Mouse (Mus musculus): ENCODE measurements around the gene Zfp777.

Gene Zfp777

DNA sequence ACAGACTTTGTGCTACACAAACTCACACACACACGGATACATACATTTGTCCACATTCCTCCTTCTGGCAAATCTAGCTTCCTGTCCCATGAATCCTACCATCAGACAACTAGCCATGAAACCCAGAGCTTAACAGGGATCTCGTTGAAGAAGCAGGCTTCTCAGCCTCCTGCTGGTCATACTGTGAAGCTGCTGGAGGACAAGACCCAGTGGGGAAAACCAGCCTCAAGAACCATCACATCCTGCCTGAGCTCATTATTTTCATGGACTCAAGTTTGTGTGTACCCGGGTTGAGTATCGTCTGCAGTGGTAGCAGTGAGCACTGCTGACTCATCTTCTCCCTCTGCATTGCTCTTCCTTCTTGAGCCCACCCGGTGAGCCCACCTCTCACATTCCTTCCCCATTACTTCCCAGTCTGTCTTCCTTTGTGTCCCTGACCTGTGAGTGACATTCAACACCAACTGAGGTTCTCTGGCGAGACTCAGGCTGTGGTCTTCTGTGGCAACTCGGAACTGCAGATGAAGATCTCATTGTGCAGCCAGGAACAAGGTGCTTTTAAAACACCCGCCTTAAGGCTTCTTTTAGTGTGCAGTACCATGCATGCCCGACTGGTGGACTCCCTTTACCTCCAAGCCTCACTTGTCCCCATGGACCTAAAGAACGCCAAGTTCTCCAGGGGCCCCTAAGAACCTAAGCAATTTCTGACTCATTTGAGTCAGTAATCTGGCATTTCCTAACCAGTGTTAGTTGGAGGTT is 22.6 kb downstream of the Zfp777 start:
- no peak for DNase-seq (ENCODE audit: low spot score in 2 of 2)

DNA sequence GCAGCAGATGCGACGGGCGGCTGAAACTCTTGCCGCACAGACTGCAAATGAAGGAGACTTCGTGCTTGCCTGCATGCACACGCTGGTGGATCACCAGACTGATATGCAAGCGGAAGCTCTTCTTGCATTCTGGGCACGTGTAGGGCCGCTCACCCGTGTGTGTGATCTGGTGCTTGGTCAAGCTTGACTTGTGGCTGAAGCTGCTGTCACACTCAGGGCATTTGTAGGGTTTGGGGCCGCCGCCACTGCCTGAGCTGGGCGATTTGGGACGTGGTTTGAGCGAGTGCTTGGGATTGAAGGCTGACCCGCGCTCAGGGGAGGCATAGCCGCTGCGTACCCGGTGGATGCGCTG is 23.7 kb downstream of the Zfp777 start:
- DNase-seq (ENCODE audit: low spot score in 2 of 2): no peak

DNA sequence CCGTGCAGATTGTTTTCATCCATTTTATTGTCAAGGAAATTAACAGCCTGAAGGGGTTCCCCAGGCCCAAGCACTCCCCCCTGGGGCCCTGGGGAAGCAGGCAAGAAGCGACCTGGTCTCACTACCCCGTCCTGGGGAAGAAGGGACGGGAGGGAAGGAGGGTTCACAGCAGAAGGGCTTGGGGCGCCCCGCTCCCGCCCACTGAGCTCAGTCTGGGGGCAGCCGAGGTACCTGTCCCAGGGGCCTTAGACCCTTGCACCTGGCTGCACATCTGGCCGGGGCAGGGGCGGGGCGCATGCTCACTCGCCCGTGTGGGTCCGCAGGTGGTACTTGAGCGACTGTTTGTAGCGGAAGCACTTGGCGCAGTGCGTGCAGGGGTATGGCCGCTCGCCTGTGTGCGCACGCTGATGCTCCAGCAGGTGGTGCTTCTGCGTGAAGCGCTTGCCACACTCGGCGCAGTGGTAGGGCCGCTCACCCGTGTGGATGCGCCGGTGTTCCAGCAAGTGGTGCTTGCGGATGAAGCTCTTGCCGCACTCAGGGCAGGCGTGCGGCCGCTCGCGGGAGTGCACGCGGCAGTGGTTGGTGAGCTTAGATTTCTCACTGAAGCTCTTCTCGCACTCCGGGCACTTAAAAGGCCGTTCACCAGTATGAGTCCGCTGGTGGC is 24.2 kb downstream of the Zfp777 start:
- DNase-seq (ENCODE audit: low spot score in 2 of 2): no peak

DNA sequence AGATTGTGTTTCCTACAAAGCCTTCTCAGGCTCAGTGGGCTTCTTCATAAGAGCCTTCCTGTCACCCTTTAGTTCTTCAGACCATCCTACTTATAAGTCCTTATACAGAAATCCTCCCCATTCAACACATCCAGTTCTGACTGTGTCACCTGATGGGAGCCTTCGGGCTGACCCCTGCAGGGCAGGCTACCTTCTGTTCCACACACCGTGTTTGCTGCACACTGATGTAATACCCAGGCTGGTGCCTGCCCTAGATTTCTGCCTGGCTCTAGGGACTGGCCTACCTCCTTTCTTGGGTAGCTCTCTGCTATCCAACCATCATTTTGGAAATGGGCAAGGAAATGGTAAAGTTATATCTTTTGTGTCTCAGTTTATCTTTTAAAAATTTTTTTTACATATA is 26.0 kb downstream of the Zfp777 start:
- DNase-seq (ENCODE audit: low spot score in 2 of 2): no peak

DNA sequence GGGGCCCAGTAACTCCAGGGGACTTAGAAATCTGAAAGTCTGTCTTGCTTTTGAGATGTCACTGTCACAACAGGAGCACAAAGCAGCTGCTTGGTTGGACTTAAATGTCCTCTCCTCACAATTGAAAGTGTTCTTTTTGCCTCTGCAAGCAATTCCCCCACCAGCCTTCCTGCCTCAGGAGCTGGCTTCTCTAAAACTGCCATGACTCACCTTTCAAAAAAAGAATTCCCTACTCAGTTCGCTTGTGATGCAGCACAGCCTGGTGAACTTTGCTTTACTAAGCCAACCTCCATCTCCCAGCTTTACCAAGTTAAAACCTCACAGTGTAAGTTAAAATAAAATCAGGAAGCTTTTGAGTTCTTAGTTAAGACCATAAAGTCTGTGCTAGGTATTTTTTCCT is 27.0 kb downstream of the Zfp777 start:
- DNase-seq (ENCODE audit: low spot score in 2 of 2): no peak

DNA sequence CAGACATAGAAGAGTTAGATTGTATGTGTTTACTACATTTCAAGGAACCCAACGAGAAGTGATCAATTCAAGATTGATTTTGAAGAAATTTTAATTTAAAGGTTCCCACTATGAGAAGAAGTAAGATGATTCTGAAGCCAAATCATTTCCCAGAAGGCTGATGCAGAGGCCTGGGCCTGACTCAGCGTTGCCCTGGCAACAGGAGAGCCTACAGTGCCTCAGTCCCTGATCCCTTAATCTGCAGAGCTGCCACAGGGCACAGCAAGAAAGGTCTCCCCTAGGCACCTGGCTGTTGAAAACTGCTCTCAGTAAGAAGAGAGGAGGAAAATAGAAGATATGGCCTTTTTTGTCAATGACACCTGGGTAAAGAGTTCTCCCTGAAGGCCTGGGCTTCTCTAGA is 28.7 kb downstream of the Zfp777 start:
- peak; percentile 46 to 58 for DNase-seq (ENCODE audit: low spot score in 2 of 2)

DNA sequence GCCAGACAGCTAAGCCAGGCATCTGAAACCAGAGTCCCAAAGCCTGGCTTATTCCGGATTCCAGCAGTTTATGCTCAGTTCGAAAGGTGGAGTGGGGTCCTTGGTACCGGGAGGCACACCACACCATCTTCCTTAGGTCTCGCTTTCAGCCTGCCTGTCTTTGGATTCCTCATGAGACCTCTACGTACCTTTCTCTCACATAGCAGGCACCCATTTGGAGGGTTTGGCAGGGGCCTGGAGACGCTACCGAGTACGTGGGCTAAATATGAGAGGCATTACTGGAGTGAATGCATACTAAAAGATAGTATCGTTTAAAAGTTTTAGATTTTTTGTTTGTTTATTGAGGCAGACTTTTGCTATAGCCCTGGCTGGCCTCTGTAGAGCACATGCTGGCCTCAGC is 31.9 kb downstream of the Zfp777 start:
- DNase-seq (ENCODE audit: low spot score in 2 of 2): no peak

DNA sequence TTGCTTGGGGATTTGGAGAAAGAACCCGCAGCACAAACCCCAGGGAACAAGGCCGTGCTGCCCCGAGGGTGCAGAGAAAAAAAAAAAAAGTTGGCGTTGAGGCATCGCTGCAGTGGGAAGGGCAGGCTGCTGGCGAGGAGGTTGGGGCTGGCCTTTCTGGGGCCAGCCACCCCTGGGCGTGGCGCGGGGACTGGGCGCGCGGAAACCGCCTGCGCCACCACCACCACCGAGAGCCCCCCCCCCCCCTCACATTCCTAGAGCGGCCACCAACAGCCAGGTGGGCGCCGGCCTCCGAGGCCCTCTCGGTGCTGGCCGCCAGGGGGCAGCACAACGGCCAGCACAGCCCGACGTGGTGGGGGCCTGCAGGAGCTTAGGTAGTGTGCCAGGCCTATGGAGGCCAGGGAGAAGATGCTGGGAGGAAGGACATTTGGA is 32.6 kb downstream of the Zfp777 start:
- peak in 1 of 2 experiments; percentile 45 for DNase-seq (ENCODE audit: low spot score in 2 of 2)

DNA sequence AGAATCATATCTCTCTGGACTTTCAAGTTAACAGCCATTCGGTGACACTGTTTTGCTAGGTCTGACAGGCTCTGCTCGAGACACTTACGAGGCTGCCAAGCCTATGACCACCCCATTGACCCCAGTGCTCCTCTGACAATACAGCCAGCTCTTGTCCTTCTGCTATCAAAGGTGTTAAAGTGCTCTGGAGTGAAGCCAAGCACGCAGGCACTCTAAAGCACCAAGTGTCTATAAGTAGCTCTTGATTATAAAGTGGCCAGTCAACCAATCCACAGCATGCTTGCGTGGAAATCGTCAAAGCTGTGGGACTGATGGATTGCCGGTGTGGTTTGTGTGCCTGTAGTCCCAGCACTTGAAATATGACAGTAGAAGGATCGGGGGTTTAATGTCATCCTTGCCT is 38.0 kb downstream of the Zfp777 start:
- DNase-seq (ENCODE audit: low spot score in 2 of 2): no peak

DNA sequence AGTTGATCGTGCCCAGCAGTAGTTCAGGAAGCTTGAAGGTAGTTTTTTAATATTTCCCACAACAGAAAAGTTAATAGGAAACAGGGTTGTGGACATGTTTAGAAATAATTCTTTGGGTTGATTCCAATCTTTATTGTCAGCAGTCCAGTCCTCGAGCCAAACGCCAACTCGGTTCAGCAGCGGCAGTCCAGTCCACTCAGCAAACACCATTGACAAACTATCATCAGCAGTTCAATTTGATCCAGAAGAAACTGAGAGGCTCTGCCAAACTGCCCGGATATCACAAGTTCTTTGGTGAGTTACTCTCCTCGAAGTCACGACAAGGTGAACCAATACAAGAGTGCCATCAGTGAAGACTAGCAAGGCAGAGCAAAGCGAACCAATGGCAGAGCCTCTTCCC is 53.0 kb downstream of the Zfp777 start:
- DNase-seq (ENCODE audit: low spot score in 2 of 2): no peak

DNA sequence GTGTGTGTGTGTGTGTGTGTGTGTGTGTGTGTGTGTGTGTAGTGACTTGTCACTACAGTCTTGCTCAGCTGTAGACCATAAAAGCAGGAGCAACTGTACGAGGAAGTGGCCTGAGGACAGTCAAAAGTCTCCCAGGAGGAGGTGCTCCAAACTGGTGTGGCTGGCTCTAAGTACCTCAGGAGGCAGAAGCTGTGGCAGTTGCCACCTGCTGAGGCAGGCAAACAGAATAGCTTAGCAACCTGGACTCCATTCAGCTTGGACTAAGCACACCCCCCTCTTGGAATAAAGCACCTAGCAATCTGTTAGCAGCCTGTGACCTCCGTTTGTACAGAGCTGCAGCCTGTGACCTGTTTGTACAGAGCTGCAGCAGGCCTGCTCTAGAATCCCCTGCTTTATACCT is 64.8 kb downstream of the Zfp777 start:
- no peak for DNase-seq (ENCODE audit: low spot score in 2 of 2)

DNA sequence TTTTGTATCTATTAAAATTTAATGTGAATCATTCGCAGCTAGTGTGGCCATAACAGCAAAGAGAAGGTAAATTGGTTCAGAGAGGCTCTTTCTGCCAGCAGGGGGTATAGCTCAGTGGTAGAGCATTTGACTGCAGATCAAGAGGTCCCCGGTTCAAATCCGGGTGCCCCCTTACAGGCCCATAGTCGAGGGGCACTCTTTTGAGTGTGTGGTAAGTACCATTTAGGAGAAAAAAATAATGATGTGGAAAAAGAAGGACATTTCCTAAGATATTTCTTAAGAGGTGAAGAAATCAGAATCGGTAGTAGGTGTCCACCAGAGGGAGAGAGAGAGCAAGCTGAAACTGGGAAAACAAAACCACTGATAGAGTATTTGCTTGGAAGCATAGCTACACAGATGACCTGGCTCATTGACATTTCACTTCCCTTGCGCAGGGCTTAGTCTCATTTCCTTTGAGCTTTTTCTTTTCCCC is 69.8 kb downstream of the Zfp777 start:
- DNase-seq (ENCODE audit: low spot score in 2 of 2): peak; percentile 83 to 85

DNA sequence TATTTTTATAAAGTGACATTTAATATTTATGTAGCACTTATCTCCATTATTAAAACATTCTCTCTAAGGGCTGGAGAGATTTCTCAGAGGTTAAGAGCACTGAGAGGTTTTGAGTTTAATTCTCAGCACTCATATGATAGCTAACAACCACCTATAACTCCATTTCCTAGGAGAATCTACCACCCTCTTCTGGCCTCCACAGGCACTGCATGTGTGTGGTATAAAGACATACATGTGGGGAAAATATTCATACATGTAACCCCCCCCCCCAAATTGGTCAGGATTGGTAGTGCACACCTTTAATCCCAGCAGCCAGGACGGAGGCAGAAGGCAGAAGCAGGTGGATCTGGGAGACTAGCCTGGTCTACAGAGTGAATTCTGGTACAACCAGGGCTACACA is 74.1 kb downstream of the Zfp777 start:
- DNase-seq (ENCODE audit: low spot score in 2 of 2): no peak
